Comparison of ENCODE assay signal across 16 mouse cellular contexts in the genomic region with DNA sequence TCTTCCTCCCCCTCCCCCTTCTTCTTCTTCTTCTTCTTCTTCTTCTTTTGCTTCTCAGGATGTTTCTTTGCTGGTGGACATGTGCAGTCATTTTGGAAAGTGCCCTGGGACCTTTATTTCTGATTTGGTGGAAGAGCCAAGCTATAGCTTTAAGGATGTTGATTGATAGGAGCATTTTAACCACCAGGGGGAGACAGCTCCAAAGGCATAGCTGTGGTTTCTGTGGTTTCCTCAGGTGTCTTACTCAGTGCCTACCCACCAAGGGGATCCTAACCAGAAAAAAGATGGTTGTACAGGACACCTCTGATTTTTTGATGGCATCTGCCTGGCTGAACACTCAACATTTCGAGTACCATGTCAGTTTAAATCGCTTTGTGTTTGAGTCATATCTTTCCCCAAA. TPM values are rescaled to one million over a fixed set of nuclear protein-coding genes. Genes with fewer than 3 reads are reported as not detected.
DNase-seq lines count a peak whose midpoint lies in the region; ATAC-seq and TF ChIP-seq lines count a peak whose summit lies in the region.
"Had no signal": no experiment of that assay in that cellular context is flagged by ENCODE, and none has a peak within 500 bp of the region (broad histone marks: within the 10 kb centered on the region; RNA-seq: fewer than 3 reads in every experiment).

No protein-coding gene starts in this region.

- peak; percentile 16 to 32 for DNase-seq in cerebellum, postnatal 14 days
- no peak for DNase-seq in cerebellum, postnatal 36 days
- DNase-seq in liver, embryonic 14.5 days (ENCODE audit: low read depth in 3 of 3, low spot score in 3 of 3): no peak
- no peak for DNase-seq in liver
- peak; percentile 60 for DNase-seq in Muller cell, postnatal 12 days (ENCODE audit: inconsistent ontology term)
- DNase-seq in retina, postnatal 1 day: peak; percentile 52
- DNase-seq in adrenal gland, adult 8-10 months: no peak
- no peak for DNase-seq in yolk sac, embryonic 10.5 days (ENCODE audit: low spot score)
- DNase-seq: heart, postnatal 14 days; kidney, postnatal 14 days had no signal

- no peak for ATAC-seq in liver, embryonic 14.5 days (ENCODE audit: insufficient read depth)
- ATAC-seq: forebrain, embryonic 15.5 days; liver, embryonic 12.5 days had no signal

- peak; percentile 37 for TF ChIP-seq CTCF in liver, embryonic 14.5 days (IDR thresholded peaks at IDR 0.05; ENCODE audit: low read depth)

- no peak overlapping the region for H3K4me2 ChIP-seq in liver, embryonic 14.5 days (ENCODE audit: low read depth)
- H3K4me2 ChIP-seq: embryonic facial prominence, embryonic 13.5 days; forebrain, embryonic 15.5 days; liver, embryonic 12.5 days; neural tube, embryonic 12.5 days; stomach, embryonic 15.5 days had no signal

- H3K4me1 ChIP-seq in liver, embryonic 14.5 days (replicated peaks; ENCODE audit: control insufficient read depth in 2 of 2, insufficient read depth in 2 of 2, low read length in 1 of 2): no peaks in the 10 kb centered on the region
- H3K4me1 ChIP-seq: embryonic facial prominence, embryonic 13.5 days; forebrain, embryonic 15.5 days; liver, embryonic 12.5 days; neural tube, embryonic 12.5 days; stomach, embryonic 15.5 days had no signal

- H3K27me3 ChIP-seq in liver, embryonic 14.5 days (ENCODE audit: control insufficient read depth, insufficient read depth, low read length): no peaks in the 10 kb centered on the region
- H3K27me3 ChIP-seq: embryonic facial prominence, embryonic 13.5 days; forebrain, embryonic 15.5 days; liver, embryonic 12.5 days; neural tube, embryonic 12.5 days; stomach, embryonic 15.5 days had no signal

- no peak for TF ChIP-seq EP300 in liver, embryonic 14.5 days (IDR thresholded peaks at IDR 0.05; ENCODE audit: low read depth)

- H3K36me3 ChIP-seq in liver, embryonic 14.5 days (replicated peaks; ENCODE audit: control insufficient read depth, insufficient read depth, low read depth): no peaks in the 10 kb centered on the region
- H3K36me3 ChIP-seq: embryonic facial prominence, embryonic 13.5 days; forebrain, embryonic 15.5 days; liver, embryonic 12.5 days; neural tube, embryonic 12.5 days; stomach, embryonic 15.5 days had no signal

- no peak overlapping the region for H3K27ac ChIP-seq in liver, embryonic 14.5 days
- H3K27ac ChIP-seq: embryonic facial prominence, embryonic 13.5 days; forebrain, embryonic 15.5 days; liver, embryonic 12.5 days; neural tube, embryonic 12.5 days; stomach, embryonic 15.5 days had no signal

- WGBS in liver, embryonic 14.5 days (ENCODE audit: insufficient replicate concordance): 24% methylated on average over 2 of the region's 2 CpGs

- H3K9me3 ChIP-seq in liver, embryonic 14.5 days (ENCODE audit: control insufficient read depth, low read length): no peaks in the 10 kb centered on the region
- H3K9me3 ChIP-seq: embryonic facial prominence, embryonic 13.5 days; forebrain, embryonic 15.5 days; liver, embryonic 12.5 days; neural tube, embryonic 12.5 days; stomach, embryonic 15.5 days had no signal

- H3K4me3 ChIP-seq in liver, embryonic 14.5 days (ENCODE audit: insufficient read depth in 1 of 2, low read depth in 2 of 2, low read length in 2 of 2): no peak overlapping the region
- H3K4me3 ChIP-seq: embryonic facial prominence, embryonic 13.5 days; forebrain, embryonic 15.5 days; liver, embryonic 12.5 days; neural tube, embryonic 12.5 days; stomach, embryonic 15.5 days had no signal

- H3K9ac ChIP-seq in liver, embryonic 14.5 days (replicated peaks): no peak overlapping the region
- H3K9ac ChIP-seq: embryonic facial prominence, embryonic 13.5 days; forebrain, embryonic 15.5 days; liver, embryonic 12.5 days; neural tube, embryonic 12.5 days; stomach, embryonic 15.5 days had no signal

RNA-seq across cellular contexts. Expression of gene Akain1, which starts 56.4 kb away (rescaled TPM):
- polyA plus RNA-seq in liver, embryonic 14.5 days (2012; rRNA removed): not detected in 2 replicates
- polyA plus RNA-seq in liver, embryonic 14.5 days (2014; fragmentation: Nextera tagmentation; extraction: Ambion mirVana): not detected in 2 replicates
- under 1 TPM in 1 of 4 experiments, not detected in 3; 0.16 TPM for total RNA-seq in adrenal gland, adult 8-10 months (2022)
- total RNA-seq: adrenal gland, adult 18-20 months; heart, postnatal 14 days had no signal
- polyA plus RNA-seq: embryonic facial prominence, embryonic 13.5 days; liver, embryonic 12.5 days; stomach, embryonic 15.5 days had no signal

Comparison
In these comparisons a context has a peak if more than half of its experiments do, and no peak if none do; other contexts are left out.
1. DNase-seq: peak in cerebellum, postnatal 14 days (2 of 2), Muller cell, postnatal 12 days (single experiment) and retina, postnatal 1 day (single experiment); none in cerebellum, postnatal 36 days (0 of 2), liver, embryonic 14.5 days (0 of 3), liver (single experiment), adrenal gland, adult 8-10 months (single experiment) and yolk sac, embryonic 10.5 days (single experiment).